Mouse (Mus musculus) layer of hippocampus, adult 2 months (tissue): ENCODE results near the gene Angptl8. TPM values are rescaled to one million over a fixed set of nuclear protein-coding genes. Genes with fewer than 3 reads are reported as not detected.

ENCODE experiments used
- DNase-seq, 2 experiments: peaks; one replicate each; pipeline ENCODE4 v3.0.0; 2022; ENCODE audit warnings: low spot score in 2 of 2
- H3K27ac ChIP-seq: fragments of 200-600 bp; 2 replicates; pipeline ENCODE4 v1.8.1; 2022
- H3K4me3 ChIP-seq: fragments of 200-600 bp; 2 replicates; pipeline ENCODE4 v1.8.1; 2022; ENCODE audit warnings: mild to moderate bottlenecking
- CTCF ChIP-seq: fragments of 200-600 bp; conservative IDR thresholded peaks from 2 replicates; pipeline ENCODE4 v1.8.1; 2022; ENCODE audit warnings: antibody characterized with exemption, mild to moderate bottlenecking, moderate library complexity
- total RNA-seq, 2 experiments: library from RNA; stranded (reverse); gene quantifications; 2 replicates each; pipeline ENCODE4 v1.2.3; 2021

Angptl8 gene
- total RNA-seq, 2 experiments from 2014 or later = not detected

DNA sequence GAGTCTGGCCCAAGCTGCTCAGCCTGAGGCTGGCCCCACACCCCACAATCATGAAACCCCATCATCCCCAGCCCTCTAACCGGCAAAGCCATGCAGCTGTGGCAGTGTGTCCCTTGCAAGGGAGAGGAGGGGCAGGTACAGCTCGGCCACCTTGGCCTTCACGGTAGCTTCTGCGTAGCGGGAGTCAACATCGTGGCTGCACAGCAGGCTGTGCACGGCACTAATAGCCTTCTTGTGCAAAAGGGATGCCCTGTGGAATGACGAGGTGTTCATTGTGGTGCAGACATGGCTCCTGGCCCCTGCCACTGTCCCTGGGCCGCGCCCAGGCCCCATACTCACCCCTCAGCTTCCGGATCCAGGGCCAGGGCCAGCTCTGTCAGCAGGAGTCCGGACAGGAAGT lies 15.1 kb upstream of the Angptl8 start:
- no peak for TF ChIP-seq CTCF
- Histone ChIP-seq H3K4me3 (no peak overlapping the region), H3K27ac (peak overlapping the region; percentile 67)
- no peak for DNase-seq

GRCm38 (mm10) chr9:21822686-21823085 lies 12.6 kb upstream of the Angptl8 start:
- Histone ChIP-seq H3K4me3 (no peak overlapping the region), H3K27ac (no peak overlapping the region)
- no peak for TF ChIP-seq CTCF
- no peak for DNase-seq

- no peak for TF ChIP-seq CTCF
- no peak overlapping the region for H3K27ac ChIP-seq
- no peak overlapping the region for H3K4me3 ChIP-seq
- DNase-seq = no peak
Measured at GRCm38 (mm10) chr9:21823957-21824356, 11.4 kb upstream of the Angptl8 start.

GRCm38 (mm10) chr9:21824366-21824765 lies 10.9 kb upstream of the Angptl8 start:
- Histone ChIP-seq H3K4me3 (no peak overlapping the region), H3K27ac (no peak overlapping the region)

GRCm38 (mm10) chr9:21829834-21830460 lies 5.4 kb upstream of the Angptl8 start:
- no peak for DNase-seq
- no peak for TF ChIP-seq CTCF
- no peak overlapping the region for H3K4me3 ChIP-seq
- H3K27ac ChIP-seq = no peak overlapping the region

More at GRCm38 (mm10) chr9:21824366-21824765, 10.9 kb upstream of the Angptl8 start:
- DNase-seq = no peak
- TF ChIP-seq CTCF = no peak

DNA sequence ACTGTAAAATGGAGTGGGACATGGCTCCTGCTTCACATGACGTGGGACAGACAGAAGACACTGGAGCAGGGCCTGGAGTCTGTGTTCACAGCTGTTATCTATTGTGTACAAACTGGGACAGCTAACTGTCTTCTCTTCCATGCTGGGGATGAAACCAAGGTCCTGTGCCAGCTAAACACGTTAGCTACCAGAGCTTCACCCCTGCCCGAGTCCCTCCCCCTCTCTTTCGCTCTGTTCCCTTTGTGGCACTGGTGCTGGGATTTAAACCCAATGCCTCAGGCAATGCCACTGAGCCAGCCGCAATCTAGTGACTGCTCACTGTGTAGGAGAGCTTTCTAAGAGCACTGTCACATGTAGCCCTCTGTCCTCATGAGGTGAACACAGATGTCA lies 4.9 kb upstream of the Angptl8 start:
- no peak overlapping the region for H3K27ac ChIP-seq
- DNase-seq = no peak
- no peak for TF ChIP-seq CTCF
- no peak overlapping the region for H3K4me3 ChIP-seq

DNA sequence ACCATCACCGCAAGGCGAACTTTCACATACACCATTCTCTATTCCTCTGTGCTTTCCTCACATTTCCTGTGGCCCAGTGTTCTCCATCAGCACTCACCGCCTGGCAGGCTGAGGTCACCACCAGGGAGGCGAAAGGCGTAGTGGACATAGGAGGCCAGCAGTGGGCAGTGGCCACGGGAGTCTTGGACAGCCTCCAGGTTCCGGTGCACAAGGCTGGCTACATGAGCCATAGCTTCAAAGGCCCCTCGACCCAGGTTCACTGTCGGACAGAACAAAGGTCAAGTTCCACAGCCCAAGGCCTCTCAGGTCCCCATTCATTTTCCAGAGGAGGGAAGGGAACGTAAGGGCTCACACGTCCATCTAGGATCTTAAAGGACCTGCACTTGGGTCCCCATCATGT lies 4.4 kb upstream of the Angptl8 start:
- no peak for TF ChIP-seq CTCF
- DNase-seq = no peak

DNA sequence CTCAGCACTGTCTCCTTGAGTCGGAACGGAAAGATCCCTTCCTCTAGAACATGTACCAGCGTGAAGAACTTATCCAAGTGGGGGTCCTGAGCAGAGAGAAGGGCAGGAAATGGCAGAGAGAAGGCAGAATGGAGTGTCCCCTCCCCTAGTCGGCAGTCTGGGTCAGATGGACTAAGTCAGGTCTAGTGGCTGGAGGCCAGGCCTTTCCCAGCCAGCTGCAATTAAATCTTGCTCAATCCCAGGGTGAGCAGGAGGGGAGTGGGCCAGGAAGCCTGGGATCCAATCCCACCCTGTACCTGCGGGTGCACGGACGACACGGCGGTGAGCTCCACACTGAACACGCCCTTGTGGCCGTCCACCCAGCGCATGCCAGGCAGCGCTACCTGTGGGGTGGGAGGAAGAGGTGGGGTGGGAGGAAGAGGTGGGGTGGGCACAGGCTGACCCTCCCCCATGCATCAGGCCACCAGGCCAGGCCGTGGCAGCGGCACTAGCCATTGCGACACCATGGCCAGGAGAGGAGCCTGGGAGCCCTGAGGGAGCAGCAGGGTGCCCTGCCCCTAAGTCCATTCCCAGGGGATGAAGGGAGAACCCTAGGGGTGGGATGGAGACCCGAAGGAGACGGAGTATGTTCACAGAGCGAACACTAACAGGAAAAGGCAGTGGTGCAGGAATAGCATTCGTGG lies 3.6 kb upstream of the Angptl8 start:
- no peak overlapping the region for H3K4me3 ChIP-seq
- H3K27ac ChIP-seq = no peak overlapping the region
- DNase-seq = no peak
- no peak for TF ChIP-seq CTCF

More for the DNA sequence above, 4.4 kb upstream of the Angptl8 start:
- Histone ChIP-seq H3K27ac (no peak overlapping the region), H3K4me3 (no peak overlapping the region)

- DNase-seq = no peak
- Histone ChIP-seq H3K27ac (no peak overlapping the region), H3K4me3 (no peak overlapping the region)
- TF ChIP-seq CTCF = no peak
Measured at GRCm38 (mm10) chr9:21837690-21838089, 2.4 kb downstream of the Angptl8 start.

- TF ChIP-seq CTCF = peak; percentile 86
- no peak overlapping the region for H3K4me3 ChIP-seq
- H3K27ac ChIP-seq = no peak overlapping the region
- DNase-seq = peak; percentile 25 to 58
Measured at GRCm38 (mm10) chr9:21840115-21840787, 4.9 kb downstream of the Angptl8 start.

- TF ChIP-seq CTCF = no peak
- Histone ChIP-seq H3K27ac (no peak overlapping the region), H3K4me3 (no peak overlapping the region)
- no peak for DNase-seq
Measured at GRCm38 (mm10) chr9:21841340-21841739, 6.0 kb downstream of the Angptl8 start.

GRCm38 (mm10) chr9:21842391-21842790 lies 7.1 kb downstream of the Angptl8 start:
- DNase-seq = no peak
- TF ChIP-seq CTCF = no peak
- no peak overlapping the region for H3K4me3 ChIP-seq
- no peak overlapping the region; the same call in 1 of the 2 replicates for H3K27ac ChIP-seq

DNA sequence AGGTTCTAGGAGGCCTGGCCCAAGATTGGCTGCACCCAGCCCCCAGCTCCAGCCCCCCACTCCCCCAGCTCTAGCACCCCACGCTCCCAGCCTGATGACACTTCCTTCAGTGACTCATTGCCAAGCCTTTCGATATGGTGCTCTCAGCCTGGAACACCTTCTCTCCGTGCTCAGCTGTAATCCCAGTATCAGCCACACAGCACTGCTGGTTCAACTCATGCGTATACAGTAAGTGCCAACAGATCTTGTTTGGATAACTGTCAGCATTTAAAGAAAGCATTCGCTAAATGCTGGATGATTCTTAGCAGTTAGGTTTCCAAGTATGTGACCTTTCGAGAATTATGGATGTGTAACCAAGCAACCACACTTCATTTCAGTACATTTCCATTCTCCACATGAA lies 7.8 kb downstream of the Angptl8 start:
- Histone ChIP-seq H3K4me3 (no peak overlapping the region), H3K27ac (peak overlapping the region; percentile 53; the same call in 1 of the 2 replicates)
- TF ChIP-seq CTCF = peak; percentile 48
- DNase-seq = peak in 1 of 2 experiments; percentile 27
